Mouse (Mus musculus): ENCODE results near the gene Ctxn2. TPM values are rescaled to one million over a fixed set of nuclear protein-coding genes. Genes with fewer than 3 reads are reported as not detected.
A peak's percentile ranks its signal among the peaks of the same experiment; 100 is the strongest.
"Not testable (repeated sequence)": the region's sequence is repeated elsewhere in the genome, so short reads cannot be mapped to it uniquely, and the experiment has no call there.

Ctxn2 gene
- not detected for total RNA-seq (2021)
- long read RNA-seq, experiment 1 = 0 reads
- long read RNA-seq, experiment 2 = 0 reads

- peak; percentile 83 for DNase-seq
These were observed at the start of gene Ctxn2 for GRCm38 (mm10) chr2:125135903-125136811. Gene Ctxn2 (plus strand): TSS chr2:125136692.

GRCm38 (mm10) chr2:125088757-125089156 lies 47.7 kb upstream of the Ctxn2 start:
- DNase-seq = no peak

GRCm38 (mm10) chr2:125092123-125092522 lies 44.4 kb upstream of the Ctxn2 start:
- DNase-seq = not testable (repeated sequence)

GRCm38 (mm10) chr2:125104491-125104890 lies 32.0 kb upstream of the Ctxn2 start:
- not testable (repeated sequence) for DNase-seq

- not testable (repeated sequence) for DNase-seq
These were observed 30.0 kb upstream of the Ctxn2 start for GRCm38 (mm10) chr2:125106536-125106935.

- DNase-seq = no peak
These were observed 16.9 kb upstream of the Ctxn2 start for GRCm38 (mm10) chr2:125119381-125120110.

GRCm38 (mm10) chr2:125122288-125122623 lies 14.2 kb upstream of the Ctxn2 start:
- DNase-seq = no peak

GRCm38 (mm10) chr2:125122624-125123476 lies 13.6 kb upstream of the Ctxn2 start:
- DNase-seq = peak; percentile 40

- DNase-seq = peak; percentile 87
These were observed 13.0 kb upstream of the Ctxn2 start, which contains the start of gene Myef2 for GRCm38 (mm10) chr2:125123477-125123852. Gene Myef2 (minus strand): TSS chr2:125123661.

GRCm38 (mm10) chr2:125125824-125126223 lies 10.7 kb upstream of the Ctxn2 start:
- DNase-seq = no peak

- no peak for DNase-seq
These were observed 9.7 kb upstream of the Ctxn2 start for GRCm38 (mm10) chr2:125126792-125127191.

- no peak for DNase-seq
These were observed 2.4 kb upstream of the Ctxn2 start for GRCm38 (mm10) chr2:125134113-125134512.

- DNase-seq = no peak
These were observed 354 bp downstream of the Ctxn2 start for GRCm38 (mm10) chr2:125136846-125137245.

GRCm38 (mm10) chr2:125142336-125142735 lies 5.8 kb downstream of the Ctxn2 start:
- no peak for DNase-seq

- no peak for DNase-seq
These were observed 15.9 kb downstream of the Ctxn2 start, which contains the start of gene Slc12a1 for GRCm38 (mm10) chr2:125152388-125152787. Gene Slc12a1 (plus strand): TSS chr2:125152505.

- DNase-seq = no peak
These were observed 17.8 kb downstream of the Ctxn2 start for GRCm38 (mm10) chr2:125154294-125154693.

- no peak for DNase-seq
These were observed 19.0 kb downstream of the Ctxn2 start for GRCm38 (mm10) chr2:125155504-125155903.

GRCm38 (mm10) chr2:125162012-125162470 lies 25.5 kb downstream of the Ctxn2 start:
- DNase-seq = no peak

GRCm38 (mm10) chr2:125178225-125178798 lies 41.8 kb downstream of the Ctxn2 start:
- no peak for DNase-seq

- DNase-seq = no peak
These were observed 51.4 kb downstream of the Ctxn2 start for GRCm38 (mm10) chr2:125187904-125188303.

- DNase-seq = peak; percentile 53
These were observed 52.7 kb downstream of the Ctxn2 start for GRCm38 (mm10) chr2:125189197-125189596.

- DNase-seq = no peak
These were observed 56.4 kb downstream of the Ctxn2 start for GRCm38 (mm10) chr2:125192905-125193304.

Measured in gastrocnemius, postnatal 10 days (tissue).